Mouse (Mus musculus) lung, adult 2 months (tissue): ENCODE results near the gene Mkrn2.

Source experiments
- CTCF ChIP-seq: fragments of 200-500 bp; IDR thresholded peaks from 2 replicates; pipeline ENCODE4 v1.5.1; 2011; ENCODE audit warnings: mild to moderate bottlenecking, low read length, control low read depth; ENCODE audit not compliant: insufficient read depth
- POLR2A ChIP-seq: fragments of 200-500 bp; IDR thresholded peaks from 2 replicates; pipeline ENCODE4 v1.6.1; 2011; ENCODE audit warnings: low read depth, mild to moderate bottlenecking, control low read depth, low read length, borderline replicate concordance; ENCODE audit errors: extremely low read depth

DNA sequence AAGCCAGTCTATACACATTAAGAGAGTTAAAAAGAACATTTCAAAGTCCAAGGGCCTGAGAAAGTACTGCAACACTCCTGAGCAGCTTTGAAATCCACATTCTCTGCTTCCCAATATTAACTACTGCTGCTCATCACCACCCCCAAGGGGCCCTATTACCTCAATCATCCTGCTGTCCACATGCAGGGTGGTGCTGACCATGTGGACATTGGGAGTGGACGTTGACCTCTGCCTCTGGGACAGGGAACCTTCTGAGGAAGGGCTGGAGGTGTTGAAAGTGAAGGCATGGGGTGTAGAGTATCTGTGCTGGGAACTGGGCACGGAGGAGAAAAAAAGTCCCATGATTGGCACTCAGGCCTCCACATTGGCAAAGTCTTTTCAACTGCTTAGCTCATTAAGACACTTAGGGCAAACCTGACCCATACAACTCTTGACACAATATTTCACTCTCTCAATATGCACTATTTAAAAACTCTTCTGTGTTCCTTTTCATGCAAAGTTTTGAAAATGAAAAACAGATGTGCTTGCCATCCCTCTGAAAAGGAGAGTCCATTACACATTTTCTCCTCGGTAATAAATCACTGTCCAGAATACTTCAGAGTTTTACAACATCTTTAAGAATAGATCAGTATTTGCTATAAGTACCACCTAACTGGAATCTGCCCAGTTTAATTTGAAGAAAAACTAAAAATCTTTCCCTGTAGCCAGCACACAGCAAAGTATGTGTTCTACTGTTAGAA is 29.5 kb downstream of the Mkrn2 start:
- TF ChIP-seq CTCF (no peak), POLR2A (no peak)
